Mouse (Mus musculus) lung, postnatal 0 days (tissue): ENCODE measurements at regions not wholly inside any gene's neighbourhood (a gene's known extent, or its start where the extent isn't known, plus 50 kb on each side); places are given as distances from the start of the nearest gene placed in this dataset.

ENCODE experiments used
- CTCF ChIP-seq: IDR thresholded peaks from 2 replicates; pipeline ENCODE4 v1.5.1; 2016; ENCODE audit warnings: antibody characterized with exemption, mild to moderate bottlenecking
- EP300 ChIP-seq: IDR thresholded peaks from 2 replicates; pipeline ENCODE4 v1.6.1; 2016; ENCODE audit warnings: antibody characterized with exemption, mild to moderate bottlenecking, control low read depth

DNA sequence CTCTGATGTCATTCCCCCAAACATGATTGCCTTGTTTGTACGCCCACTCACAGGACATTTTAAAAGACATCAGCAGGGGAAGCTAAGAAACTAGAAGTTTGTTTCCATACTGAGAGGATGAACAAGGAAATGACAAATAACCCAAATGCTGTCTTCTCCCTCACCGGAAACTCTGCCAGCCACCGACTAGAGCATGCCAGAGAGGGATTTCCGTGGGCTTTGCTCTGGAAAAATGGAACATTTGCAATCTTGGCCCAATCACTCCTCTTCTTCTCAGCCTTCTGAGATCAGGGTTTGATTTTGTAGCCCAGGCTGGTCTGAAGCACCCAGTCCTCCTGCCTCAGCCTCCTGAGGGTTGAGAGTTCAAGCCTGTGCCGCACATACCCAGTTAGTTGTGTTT lies 72.4 kb downstream of the Mis18a start:
- no peak for TF ChIP-seq CTCF
- no peak for TF ChIP-seq EP300
